Mouse (Mus musculus): Measurements from ENCODE around the gene Grhl3.

Gene Grhl3

DNA sequence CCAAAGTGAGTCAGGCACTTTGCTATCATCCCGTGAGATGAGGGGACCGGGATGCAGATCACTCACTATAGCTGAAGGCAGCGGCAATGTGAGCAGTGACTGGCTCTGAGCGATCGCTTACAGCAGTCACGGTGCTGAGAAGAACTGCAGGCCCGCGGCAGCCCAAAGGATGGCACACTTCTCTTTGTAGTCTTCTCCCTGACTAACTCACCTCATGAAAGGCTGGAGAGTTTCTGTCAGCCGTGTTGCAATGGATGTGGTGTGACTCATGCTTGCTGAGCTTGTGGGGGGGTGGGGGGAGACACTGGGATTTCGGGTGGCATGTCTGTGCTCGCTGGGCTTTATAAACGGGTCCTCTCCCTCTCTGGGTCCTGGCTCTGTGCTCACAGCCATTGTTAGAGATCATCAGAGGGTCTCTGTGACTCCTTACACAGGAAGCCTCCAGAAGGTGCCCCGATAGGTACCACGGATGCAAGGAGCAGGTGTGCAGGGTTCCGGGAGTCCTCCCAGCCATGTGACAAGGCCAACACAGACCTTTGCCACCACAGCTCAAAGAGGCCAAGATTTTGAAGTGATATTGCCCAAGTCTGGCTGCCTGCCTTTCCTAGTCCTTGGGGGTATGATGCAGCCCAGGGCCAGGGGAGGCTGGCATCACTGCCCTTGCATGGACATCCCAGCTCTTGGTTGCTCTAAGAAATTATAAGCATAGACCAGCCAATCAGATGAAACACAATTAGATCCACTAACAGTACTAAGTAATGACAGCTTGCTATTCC, 2.1 kb upstream of the Grhl3 start:
- no peak for DNase-seq (ENCODE audit: low spot score)

DNA sequence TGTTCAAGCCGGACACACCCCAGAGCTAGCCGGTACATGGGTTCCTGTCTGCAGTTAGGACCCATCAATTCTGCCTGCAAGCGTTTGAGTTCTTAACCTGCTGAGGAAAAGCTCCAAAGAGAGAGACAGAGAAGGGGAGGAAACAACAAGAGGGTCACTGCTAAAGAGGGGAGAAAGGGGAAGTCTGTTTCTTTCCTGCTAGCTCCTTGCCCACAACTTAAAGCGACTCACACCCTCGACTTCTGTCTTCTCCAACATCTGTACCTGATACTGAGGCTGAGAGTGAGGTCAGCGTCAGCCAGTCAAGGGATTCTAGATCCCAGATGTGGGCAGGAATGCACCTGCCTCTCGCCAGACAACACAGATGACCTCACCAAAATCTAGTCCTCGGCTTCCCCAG, 1.2 kb downstream of the Grhl3 start:
- DNase-seq (ENCODE audit: low spot score) = no peak

DNA sequence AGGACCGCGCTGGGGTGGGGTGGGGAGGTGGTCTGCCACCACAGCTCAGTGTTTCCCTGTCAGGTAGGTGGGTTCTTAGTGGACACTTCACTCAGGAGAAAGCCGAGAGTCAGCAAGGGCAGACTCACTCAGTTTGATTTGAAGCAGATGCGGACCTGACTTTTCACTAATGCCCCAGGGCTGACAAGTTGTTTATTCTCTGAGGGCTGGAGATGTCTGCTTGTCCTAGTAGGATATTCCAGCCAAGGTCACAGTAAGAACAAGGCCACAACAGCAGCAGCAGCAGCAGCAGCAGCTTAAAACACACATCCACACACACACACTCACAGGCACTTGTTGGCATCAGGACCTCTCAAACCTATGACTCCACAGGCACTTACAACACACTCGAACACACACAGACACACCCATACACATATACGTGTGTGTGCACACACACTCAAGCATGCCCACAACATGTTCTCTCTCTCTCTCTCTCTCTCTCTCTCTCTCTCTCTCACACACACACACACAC, 2.3 kb downstream of the Grhl3 start:
- no peak for DNase-seq (ENCODE audit: low spot score)

DNA sequence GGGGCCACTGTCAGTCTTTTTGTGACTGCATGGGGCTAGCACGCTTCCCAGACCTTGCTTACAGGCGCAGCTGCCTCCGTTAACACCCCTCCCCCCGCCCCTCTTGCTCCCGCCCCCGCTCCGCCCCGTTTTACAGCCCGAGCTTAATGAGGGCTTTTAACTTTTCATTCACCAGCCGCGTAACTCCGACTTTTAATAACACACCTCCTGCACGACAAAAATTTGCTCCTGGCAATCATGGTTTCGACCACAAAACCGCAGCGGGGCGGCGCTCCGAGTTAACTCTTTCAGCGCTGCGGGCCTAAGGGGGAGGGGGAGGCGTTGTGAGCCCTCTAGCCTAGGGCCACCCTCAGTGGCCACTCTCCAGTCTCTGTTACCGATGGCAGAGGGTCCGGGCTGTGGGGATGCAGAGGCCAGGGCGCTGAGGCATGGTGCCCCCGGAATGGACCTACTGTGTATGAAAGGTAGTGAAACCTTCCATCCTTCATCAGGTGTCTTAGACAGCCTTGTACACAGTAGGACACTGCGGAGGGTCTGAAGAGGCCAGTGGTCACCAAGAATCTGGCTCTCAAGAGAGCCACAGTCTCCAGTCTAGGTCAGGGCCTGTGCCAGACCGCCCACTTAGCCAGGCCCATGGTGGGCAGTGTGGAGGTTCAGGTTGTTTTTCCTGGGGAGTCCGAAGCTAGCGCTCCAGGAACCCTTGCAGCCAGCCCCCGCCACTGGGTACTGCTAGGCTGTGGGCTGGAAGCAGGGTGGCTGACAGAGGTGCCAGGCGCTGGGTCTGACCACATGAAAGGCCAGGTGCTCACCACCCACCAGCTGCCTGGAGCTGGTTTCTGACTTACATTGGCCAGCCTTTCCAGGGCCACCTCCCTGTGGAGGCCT, 3.0 kb downstream of the Grhl3 start:
- no peak for DNase-seq (ENCODE audit: low spot score)

DNA sequence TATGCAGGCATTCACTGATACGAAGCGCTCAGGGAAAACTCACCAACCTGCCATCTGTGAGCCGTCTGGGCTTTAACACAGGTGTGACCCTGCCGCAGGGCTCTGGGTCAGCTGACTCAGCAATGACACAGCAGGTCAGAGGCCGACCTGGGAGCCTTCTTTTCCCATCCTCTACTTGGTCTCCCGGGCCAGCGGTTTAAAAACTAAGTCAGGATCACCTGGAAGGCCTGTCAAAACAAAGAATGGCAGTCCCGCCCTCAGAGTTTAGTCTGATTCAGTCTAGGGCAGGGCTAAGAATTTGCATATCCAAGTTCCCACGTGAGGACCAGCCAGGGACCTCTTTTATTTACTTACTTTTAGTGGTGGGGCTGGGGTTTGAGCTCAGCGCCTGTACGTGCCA, 4.2 kb downstream of the Grhl3 start:
- DNase-seq (ENCODE audit: low spot score) = no peak

DNA sequence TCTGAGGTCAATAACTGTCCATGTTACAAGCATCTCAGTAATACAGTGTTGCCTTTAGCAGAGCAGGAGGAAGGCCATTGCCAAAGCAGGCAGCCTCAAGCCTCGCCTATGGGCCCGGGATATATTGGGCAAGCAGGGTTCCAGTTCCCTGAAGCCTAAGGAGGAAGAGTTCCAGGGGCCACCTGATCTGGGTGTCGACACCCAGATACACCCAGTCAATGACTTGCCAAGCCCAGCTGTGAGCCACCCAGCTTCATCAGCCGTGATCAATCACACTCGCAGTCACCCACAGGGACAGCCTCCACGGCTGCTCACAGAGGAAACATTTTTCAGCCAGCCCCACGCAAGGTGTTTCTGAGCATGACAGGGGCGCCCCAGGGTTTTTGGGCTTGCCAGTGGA, 5.9 kb downstream of the Grhl3 start:
- no peak for DNase-seq (ENCODE audit: low spot score)

DNA sequence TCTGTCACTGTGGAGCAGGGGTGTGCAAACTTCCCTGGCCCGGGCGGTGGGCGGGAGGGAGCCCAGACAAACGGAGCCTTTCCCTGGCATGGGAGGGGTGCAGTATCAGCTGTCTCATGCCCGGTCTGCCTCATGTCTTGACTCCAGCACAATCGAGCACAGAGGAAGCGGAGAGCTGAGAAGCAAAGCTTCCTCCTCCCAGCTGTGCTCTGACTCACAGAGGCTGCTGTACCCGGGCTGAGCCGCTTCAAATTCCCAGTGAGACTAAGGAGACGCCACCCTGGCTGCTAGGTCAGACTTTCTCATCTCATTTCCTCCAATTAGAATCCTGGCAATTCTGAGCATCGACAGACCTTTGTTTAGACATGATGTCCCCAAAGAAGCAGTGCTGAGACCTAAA, 6.4 kb downstream of the Grhl3 start:
- no peak for DNase-seq (ENCODE audit: low spot score)

DNA sequence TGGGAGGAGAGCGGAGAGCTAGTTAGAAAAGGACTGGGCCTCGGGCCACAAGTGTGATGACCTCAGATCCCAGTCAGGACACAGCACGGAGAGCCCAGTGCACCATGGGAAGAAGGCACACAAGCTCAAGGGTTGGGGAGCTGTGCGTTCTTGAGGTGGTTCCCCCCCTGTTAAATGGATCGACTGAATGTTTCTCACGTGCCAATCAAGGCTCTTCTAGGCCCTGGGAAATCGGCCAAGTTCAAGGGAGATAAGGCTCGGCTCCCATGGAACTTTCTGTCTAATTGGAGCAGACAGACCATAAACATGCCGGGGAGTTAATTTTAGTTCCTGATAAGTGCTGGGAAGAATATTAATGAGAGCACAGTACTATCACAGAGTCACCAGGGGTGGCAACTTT, 8.0 kb downstream of the Grhl3 start:
- no peak for DNase-seq (ENCODE audit: low spot score)

DNA sequence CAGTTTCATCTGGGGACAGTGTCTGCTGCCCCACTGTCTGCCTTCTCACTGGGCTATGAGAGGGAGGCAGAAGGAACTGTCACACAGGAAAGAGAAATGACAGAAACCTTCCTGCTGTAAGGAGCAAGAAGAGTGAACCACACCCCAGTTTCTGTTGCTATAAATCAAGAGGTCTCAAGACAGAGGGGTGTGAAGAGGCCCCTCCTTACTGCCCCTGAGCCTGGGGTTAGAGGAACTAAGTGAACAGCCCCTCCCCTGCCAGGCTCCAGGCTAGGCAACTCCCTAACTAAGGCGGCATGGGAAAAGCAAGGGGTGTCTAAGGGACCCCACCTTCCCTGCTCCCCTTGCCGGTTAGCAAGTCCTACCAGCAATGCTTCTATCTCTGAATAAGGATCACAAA, 9.6 kb downstream of the Grhl3 start:
- no peak for DNase-seq (ENCODE audit: low spot score)

DNA sequence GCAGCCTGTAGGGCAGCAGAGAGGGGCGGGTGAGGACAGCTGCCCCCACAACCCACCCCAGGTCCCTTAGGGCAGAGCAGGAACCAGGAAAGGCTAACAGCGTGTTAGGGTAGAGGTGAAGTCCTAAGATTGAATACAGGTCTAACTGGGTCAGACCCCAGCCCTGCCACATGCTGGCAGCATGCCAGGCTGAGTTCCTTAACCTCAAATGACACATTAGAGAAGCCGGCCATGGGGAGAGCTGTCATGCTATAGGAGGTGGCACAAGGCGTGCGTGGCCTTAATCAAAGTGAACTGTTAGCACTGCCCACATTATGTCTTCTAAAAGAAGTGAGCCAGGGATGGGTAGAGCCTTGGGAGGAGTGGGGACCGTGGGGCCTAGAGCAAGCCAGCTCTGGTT, 24.1 kb downstream of the Grhl3 start:
- DNase-seq (ENCODE audit: low spot score) = no peak

DNA sequence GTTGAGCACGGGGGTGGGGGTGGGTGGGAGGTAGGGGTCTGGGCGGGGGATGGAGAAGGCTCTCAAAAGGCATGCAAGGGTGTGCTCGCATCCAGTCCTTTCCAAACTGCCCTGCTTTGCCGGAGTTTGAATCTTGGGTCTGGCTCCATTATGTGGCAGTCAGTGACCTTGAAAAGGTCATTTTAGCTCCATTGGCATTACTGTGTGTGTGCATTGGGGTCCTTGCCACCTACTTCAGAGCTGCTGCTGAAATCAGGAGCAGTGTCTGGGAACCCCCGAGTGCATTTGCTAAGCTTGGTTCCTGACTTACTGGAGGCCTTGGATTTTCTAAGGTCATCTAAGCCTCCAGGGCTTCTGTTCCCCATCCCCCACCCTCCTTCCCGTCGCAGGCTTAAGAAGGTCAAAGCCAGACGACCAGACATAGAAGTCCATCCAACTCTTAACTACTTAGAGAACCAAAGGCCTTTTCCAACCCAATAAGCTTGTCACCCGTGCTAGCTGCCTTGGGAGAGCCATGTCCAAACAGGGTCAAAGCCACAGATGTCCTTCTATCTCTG, 24.8 kb downstream of the Grhl3 start:
- DNase-seq (ENCODE audit: low spot score) = no peak

DNA sequence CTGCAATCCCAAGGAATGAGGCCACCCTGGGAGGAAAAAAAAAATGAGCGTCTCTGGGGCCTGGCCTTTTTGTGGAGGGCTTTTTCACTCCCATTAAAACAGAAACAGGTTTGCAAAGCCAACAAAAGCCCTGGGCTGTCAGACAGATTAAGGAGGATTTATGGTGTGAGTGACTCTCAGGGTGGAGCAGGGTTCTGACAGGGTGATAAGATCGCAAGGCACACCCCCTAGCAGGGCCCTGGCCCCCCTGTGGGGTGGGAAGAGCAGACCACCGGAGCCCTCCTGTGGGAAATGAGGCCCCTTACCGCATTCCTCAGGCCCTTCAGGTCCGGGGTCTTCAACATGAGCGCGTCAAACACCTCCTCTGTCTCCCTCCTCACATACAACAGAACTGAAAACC, 25.3 kb downstream of the Grhl3 start:
- no peak for DNase-seq (ENCODE audit: low spot score)

DNA sequence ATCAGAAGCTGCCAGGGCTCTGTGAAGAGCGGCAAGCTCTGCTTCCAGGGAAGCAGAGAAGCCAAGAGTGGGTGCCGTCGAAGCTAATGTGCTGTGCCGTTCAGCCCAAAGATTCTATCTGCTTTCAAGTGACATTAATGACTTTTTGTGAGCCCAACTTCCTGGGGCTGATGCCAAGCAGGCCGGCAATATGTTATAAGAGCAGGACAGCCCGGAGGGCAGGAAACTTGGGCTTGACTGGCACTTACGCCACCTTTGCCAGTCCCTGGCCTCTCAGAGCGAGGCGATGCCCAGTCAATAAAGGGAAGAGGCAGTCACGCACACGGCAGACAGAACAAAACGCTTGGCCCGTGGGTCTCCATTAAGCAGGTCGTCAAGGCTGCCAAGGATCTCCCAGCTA, 25.9 kb downstream of the Grhl3 start:
- no peak for DNase-seq (ENCODE audit: low spot score)

DNA sequence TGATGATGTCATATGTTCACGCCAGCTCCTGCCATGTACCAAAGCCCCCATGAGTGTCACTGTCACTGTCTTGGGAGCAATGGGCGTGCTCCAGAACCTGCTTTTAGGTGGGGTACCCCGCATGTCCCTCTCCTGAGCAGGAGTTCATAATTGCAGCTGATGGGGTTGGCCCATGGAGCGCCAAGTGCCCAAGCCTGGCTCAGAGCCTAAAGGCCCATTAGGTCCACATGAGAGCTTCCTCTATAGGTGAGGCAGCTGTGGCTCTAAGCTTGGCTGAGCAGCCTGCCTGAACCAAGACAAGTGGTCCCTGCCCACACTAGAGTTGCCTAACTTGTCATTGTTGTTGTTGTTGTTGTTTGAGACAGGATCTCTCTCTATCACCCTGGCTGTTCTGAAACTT, 26.6 kb downstream of the Grhl3 start:
- DNase-seq (ENCODE audit: low spot score) = no peak

DNA sequence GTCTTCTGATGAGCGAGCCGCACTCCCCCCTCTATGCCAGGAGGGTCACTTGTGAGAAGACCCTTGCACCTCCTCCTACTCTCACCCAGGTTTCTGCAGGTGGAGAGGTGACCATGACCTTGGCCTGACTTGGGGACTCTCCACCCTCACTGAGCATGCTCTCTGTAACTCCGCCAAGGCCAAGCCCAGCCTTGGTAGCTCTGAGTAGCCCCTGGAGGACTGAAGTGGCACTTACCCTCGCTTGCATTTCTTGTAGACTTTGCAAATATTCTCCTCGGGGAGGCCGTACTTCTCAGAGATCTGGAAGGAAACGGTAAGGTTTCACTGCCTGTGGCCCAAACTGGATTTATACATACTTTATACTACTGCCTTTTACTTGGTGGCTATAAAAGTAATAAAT, 27.4 kb downstream of the Grhl3 start:
- no peak for DNase-seq (ENCODE audit: low spot score)

DNA sequence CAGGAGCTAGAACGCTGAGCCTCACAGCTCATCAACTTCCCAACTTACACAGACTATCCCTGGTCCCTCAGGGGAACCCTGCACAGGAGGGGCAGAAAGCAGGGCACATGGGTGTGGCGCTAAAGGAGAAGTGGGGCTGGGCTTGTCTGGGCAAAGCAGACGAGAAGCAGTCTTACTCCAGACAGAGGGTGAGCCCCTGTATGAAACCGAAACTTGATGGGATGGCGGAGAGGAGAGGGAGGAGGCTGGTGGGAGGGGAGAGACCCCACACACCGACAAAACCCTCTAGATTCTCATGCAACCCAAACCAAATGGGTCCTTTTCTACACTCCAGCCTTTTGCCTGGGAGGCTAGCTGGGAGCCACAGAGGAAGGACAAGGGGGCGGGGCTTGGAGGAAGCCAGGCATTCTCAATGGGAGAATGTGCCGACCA, 28.3 kb downstream of the Grhl3 start:
- DNase-seq (ENCODE audit: low spot score) = no peak

DNA sequence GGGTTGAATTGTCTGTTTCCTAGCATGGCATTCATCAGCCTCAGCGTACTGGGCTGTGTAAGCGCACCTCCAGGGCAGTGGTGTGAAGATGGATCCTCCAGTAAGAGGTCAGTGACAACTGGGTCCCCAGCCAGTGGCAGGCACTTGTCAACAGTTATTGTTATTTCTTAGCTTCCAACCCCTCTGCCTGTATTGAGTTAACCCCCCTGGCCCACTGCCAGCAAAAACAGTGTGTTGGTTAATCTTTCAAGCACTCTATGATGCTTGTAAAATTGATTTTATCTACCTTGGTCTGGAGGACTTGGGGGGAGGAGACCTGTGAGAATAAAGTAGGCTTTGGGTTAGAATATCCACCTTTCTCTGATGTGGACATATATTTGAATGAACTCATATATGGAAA, 29.1 kb downstream of the Grhl3 start:
- no peak for DNase-seq (ENCODE audit: low spot score)

DNA sequence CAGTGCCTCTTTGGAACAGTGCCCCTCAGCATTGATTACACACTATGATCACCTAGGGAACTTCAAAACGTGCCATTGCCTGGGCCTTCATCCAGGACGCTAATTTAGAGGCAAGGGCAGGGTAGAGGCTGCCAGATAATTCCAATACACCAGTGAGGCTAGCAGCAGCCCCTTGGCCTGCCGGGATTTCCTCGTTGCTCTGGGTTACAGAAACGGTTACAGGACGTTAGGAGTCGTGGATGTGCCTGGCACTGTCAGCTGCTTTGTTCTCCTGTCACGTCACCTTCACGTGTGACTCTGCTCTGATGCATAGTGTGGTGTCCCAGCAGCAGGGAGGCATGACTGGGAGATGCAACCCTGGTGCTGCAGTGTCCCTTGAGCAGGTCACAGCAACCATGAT, 33.4 kb downstream of the Grhl3 start:
- DNase-seq (ENCODE audit: low spot score) = no peak

DNA sequence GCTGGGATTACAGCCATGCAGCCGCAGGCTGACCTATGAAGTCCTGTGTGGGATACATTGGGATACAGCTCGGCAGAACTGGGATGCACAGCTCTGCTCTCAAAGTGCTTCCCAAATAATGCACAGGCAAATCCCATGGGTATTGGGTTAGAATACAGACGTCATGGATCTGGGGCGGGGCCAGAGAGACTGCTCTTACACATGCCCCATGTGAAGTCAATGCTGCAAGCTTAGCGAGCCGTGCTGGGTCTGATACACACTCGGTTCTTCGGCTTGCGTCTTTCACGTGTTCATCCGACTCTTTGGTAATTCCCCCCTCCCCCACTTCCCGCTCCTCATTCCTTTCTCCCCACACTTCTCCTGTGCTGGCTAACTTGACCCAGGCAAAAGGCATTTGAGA, 34.4 kb downstream of the Grhl3 start:
- no peak for DNase-seq (ENCODE audit: low spot score)

DNA sequence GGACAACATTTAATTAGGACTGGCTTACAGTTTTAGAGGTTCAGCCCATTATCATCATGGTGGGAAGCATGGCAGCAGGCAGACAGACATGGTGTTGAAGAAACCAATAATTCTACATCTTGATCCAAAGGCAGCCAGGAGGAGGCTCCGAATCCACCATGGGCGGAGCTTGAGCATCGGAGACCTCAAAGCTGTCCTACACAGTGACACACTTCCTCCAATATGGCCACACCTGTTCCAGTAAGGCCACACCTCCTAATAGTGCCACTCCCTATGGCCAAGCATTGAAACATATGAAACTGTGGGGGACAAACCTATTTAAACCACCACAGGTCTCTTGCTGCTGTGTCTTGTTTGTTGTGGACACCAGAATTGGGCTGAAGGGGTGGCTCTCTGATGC, 38.4 kb downstream of the Grhl3 start:
- DNase-seq (ENCODE audit: low spot score) = no peak

DNA sequence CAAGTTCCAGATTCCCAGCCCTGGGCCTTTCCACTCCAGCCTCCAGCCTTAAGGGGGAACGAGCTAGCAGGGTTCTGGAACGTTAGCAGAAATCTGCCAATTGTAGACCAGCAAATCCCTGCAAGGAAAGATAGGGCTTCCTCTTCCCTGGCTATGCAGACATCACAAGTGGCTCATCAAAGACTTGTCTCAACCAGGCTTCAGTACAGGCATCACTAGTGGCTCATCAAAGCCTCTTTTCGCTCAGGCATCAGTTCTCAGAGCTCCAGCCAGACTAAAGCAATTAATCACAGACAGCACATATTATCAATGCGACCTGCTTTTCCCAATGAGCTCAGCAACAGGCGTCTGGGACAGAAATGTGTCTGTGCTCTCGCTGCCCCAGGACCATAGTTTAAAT, 40.4 kb downstream of the Grhl3 start:
- DNase-seq (ENCODE audit: low spot score) = no peak

DNA sequence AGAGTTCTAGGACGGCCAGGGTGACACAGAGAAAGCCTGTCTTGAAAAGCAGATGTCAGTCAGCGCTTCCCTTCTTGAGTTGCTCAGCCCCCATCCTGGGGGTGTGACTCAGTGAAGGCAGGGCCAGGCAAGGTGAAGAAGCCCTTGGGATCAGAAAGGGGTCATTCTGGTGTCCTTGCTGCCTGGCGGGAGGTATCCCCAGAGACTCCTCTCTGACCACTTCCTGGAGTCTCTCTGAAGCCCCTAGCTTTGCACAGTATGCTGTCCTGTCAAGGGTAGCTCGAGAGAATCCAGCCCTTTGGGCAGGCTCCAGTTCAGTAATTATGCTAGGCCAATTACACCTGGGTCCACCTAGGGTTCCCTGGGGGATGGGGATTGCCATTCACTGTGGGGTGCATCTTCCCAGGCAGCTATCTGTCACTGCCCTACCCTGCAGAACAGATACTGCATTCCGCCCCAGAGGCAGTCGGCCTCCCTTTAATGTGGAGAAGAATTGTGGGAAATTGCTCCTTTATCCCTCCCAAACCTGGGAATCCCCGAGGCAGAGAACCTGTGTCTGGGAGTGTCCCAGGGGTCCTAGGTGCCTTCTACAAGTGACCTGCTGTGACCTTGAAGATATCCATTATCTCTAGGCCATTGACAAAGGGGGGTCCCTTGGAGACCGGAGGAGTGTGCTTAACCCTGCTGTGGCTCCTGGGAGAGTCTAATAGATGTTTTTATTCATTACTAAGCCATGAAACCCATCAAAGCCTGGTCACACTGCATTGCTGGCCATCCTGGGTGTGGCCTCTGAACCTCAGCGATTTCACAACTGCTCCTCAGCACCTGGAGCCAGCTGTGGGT, 41.4 kb downstream of the Grhl3 start:
- DNase-seq (ENCODE audit: low spot score) = no peak
